Mouse (Mus musculus): Measurements from ENCODE around the gene Slc44a2. TPM values are rescaled to one million over a fixed set of nuclear protein-coding genes. Genes with fewer than 3 reads are reported as not detected.

Slc44a2 gene
- polyA plus RNA-seq, 1 experiment from 2014 or later: 60.4 TPM

DNA sequence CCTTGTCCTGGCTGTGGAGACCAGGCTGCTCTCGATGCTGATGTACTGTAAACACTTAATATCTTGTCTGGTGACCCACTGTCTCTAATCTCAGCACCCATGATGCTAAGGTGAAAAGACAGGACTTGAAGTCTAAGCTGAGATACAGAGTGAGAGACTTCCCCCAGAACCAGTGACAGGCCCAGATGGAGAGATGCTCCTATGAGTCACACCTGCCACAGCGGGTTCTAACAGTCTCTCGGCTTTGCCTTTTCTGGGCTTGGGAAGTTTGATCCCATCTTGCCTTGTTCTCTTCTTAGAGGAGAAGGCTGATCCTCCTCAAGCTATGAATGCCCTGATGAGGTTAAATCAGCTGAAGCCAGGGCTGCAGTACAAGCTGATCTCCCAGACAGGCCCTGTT lies 76.7 kb downstream of the Slc44a2 start:
- 96% methylated on average over 3 of the region's 3 CpGs for WGBS
- Histone ChIP-seq H3K4me3 (ENCODE audit: low read depth, low read length) (no peak overlapping the region), H3K4me2 (replicated peaks; ENCODE audit: low read depth, low read length) (no peak overlapping the region), H3K27me3 (ENCODE audit: control insufficient read depth, insufficient read depth, low read length) (no peaks in the 10 kb centered on the region), H3K9me3 (ENCODE audit: control insufficient read depth, low read length) (no peaks in the 10 kb centered on the region), H3K4me1 (replicated peaks; ENCODE audit: control insufficient read depth, insufficient read depth, low read length) (no peaks in the 10 kb centered on the region), H3K27ac (ENCODE audit: low read depth, low read length) (no peak overlapping the region), H3K36me3 (ENCODE audit: control insufficient read depth, insufficient read depth, low read length) (peaks cover 30% of the 10 kb centered on the region), H3K9ac (ENCODE audit: low read depth, low read length) (no peak overlapping the region)
- no peak for ATAC-seq (ENCODE audit: low FRiP score)
- no peak for DNase-seq (ENCODE audit: low spot score)

DNA sequence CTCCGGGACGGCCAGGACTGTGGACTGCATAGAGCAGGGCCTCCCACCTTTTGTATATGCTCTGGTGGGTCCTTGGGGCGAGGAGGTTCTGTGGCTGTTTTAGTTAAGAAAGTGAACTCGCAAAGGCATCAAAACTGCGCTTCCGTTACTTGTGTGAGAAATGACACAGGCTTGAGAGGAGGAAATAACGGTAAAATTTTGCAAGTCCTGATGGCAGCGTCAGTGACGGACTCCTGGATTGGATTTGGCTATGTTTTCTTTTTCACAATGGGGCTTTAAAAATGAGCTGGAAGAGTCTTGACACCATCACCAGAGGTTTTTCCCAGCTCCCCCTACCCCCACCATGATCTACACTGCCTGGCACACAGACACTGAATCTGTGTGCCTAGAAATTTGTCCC lies 80.5 kb downstream of the Slc44a2 start:
- Histone ChIP-seq H3K4me3 (ENCODE audit: low read depth, low read length) (no peak overlapping the region), H3K27me3 (ENCODE audit: control insufficient read depth, insufficient read depth, low read length) (no peaks in the 10 kb centered on the region), H3K36me3 (ENCODE audit: control insufficient read depth, insufficient read depth, low read length) (peaks cover 44% of the 10 kb centered on the region), H3K4me1 (replicated peaks; ENCODE audit: control insufficient read depth, insufficient read depth, low read length) (no peaks in the 10 kb centered on the region), H3K9ac (ENCODE audit: low read depth, low read length) (no peak overlapping the region), H3K9me3 (ENCODE audit: control insufficient read depth, low read length) (no peaks in the 10 kb centered on the region), H3K27ac (ENCODE audit: low read depth, low read length) (no peak overlapping the region), H3K4me2 (replicated peaks; ENCODE audit: low read depth, low read length) (no peak overlapping the region)
- DNase-seq (ENCODE audit: low spot score) (no peak), ATAC-seq (ENCODE audit: low FRiP score) (no peak)
- 94% methylated on average over 9 of the region's 9 CpGs for WGBS

- no peaks in the 10 kb centered on the region for H3K4me1 ChIP-seq (replicated peaks; ENCODE audit: control insufficient read depth, insufficient read depth, low read length)
- H3K9me3 ChIP-seq (ENCODE audit: control insufficient read depth, low read length): no peaks in the 10 kb centered on the region
- H3K4me2 ChIP-seq (replicated peaks; ENCODE audit: low read depth, low read length): no peak overlapping the region
- ATAC-seq (ENCODE audit: low FRiP score) (no peak), DNase-seq (ENCODE audit: low spot score) (no peak)
- H3K36me3 ChIP-seq (ENCODE audit: control insufficient read depth, insufficient read depth, low read length): peaks cover 41% of the 10 kb centered on the region
- no peak overlapping the region for H3K9ac ChIP-seq (ENCODE audit: low read depth, low read length)
- no peaks in the 10 kb centered on the region for H3K27me3 ChIP-seq (ENCODE audit: control insufficient read depth, insufficient read depth, low read length)
- H3K27ac ChIP-seq (ENCODE audit: low read depth, low read length): no peak overlapping the region
- H3K4me3 ChIP-seq (ENCODE audit: low read depth, low read length): no peak overlapping the region
- WGBS: 96% methylated on average over 11 of the region's 11 CpGs
These were observed 82.3 kb downstream of the Slc44a2 start for GRCm38 (mm10) chr9:21402764-21403253.

DNA sequence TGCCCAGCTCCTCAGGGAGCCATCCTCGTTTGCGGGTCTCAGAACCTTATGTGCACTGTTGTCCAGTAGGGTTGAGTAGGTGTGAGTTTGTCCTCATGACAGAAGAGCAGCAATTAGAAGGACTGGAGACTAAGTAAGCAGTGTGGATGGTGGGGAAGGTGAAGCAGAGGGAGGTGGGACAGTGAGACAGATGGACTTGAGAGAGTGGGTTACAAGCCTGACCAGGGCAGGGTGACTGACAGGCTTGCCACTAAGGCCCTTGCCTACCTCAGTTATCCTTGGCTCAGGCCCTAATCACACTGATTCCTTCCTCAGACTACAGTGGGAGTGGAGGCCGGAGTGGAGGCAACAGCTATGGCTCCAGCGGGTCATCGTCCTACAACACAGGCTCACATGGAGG lies 83.2 kb downstream of the Slc44a2 start:
- no peaks in the 10 kb centered on the region for H3K4me1 ChIP-seq (replicated peaks; ENCODE audit: control insufficient read depth, insufficient read depth, low read length)
- ATAC-seq (ENCODE audit: low FRiP score) (no peak), DNase-seq (ENCODE audit: low spot score) (no peak)
- WGBS: 97% methylated on average over 5 of the region's 5 CpGs
- no peak overlapping the region for H3K27ac ChIP-seq (ENCODE audit: low read depth, low read length)
- no peaks in the 10 kb centered on the region for H3K27me3 ChIP-seq (ENCODE audit: control insufficient read depth, insufficient read depth, low read length)
- H3K4me2 ChIP-seq (replicated peaks; ENCODE audit: low read depth, low read length): no peak overlapping the region
- no peaks in the 10 kb centered on the region for H3K9me3 ChIP-seq (ENCODE audit: control insufficient read depth, low read length)
- no peak overlapping the region for H3K9ac ChIP-seq (ENCODE audit: low read depth, low read length)
- H3K36me3 ChIP-seq (ENCODE audit: control insufficient read depth, insufficient read depth, low read length): peaks cover 37% of the 10 kb centered on the region
- no peak overlapping the region for H3K4me3 ChIP-seq (ENCODE audit: low read depth, low read length)

Other genes with a start within 250 kb of the Slc44a2 start
- gene Gm49373, start 247.6 kb upstream of the Slc44a2 start, polyA plus RNA-seq (2014; fragmentation: Nextera tagmentation; extraction: Ambion mirVana): 0.40 and 1.0 TPM in 2 replicates
- 46.1 and 53.2 TPM in 2 replicates for gene Fdx1l, start 247.1 kb upstream of the Slc44a2 start, polyA plus RNA-seq (2014; fragmentation: Nextera tagmentation; extraction: Ambion mirVana)
- 2.0 and 2.3 TPM in 2 replicates for gene Gm38431, start 228.7 kb upstream of the Slc44a2 start, polyA plus RNA-seq (2014; fragmentation: Nextera tagmentation; extraction: Ambion mirVana)
- gene Raver1, start 228.7 kb upstream of the Slc44a2 start, polyA plus RNA-seq (2014; fragmentation: Nextera tagmentation; extraction: Ambion mirVana): 60.2 and 60.7 TPM in 2 replicates
- 6.9 and 8.0 TPM in 2 replicates for gene Tyk2, start 189.5 kb upstream of the Slc44a2 start, polyA plus RNA-seq (2014; fragmentation: Nextera tagmentation; extraction: Ambion mirVana)
- gene Cdc37, start 170.7 kb upstream of the Slc44a2 start, polyA plus RNA-seq (2014; fragmentation: Nextera tagmentation; extraction: Ambion mirVana): 306 and 307 TPM in 2 replicates
- gene Pde4a, start 155.0 kb upstream of the Slc44a2 start, polyA plus RNA-seq (2014; fragmentation: Nextera tagmentation; extraction: Ambion mirVana): 5.2 and 5.7 TPM in 2 replicates
- 23.6 and 23.7 TPM in 2 replicates for gene Keap1, start 81.3 kb upstream of the Slc44a2 start, polyA plus RNA-seq (2014; fragmentation: Nextera tagmentation; extraction: Ambion mirVana)
- 0.59 and 0.73 TPM in 2 replicates for gene S1pr5, start 72.3 kb upstream of the Slc44a2 start, polyA plus RNA-seq (2014; fragmentation: Nextera tagmentation; extraction: Ambion mirVana)
- 45.3 and 50.6 TPM in 2 replicates for gene Atg4d, start 55.4 kb upstream of the Slc44a2 start, polyA plus RNA-seq (2014; fragmentation: Nextera tagmentation; extraction: Ambion mirVana)
- 13.5 and 15.9 TPM in 2 replicates for gene Kri1, start 32.7 kb upstream of the Slc44a2 start, polyA plus RNA-seq (2014; fragmentation: Nextera tagmentation; extraction: Ambion mirVana)
- gene Cdkn2d, start 29.3 kb upstream of the Slc44a2 start, polyA plus RNA-seq (2014; fragmentation: Nextera tagmentation; extraction: Ambion mirVana): 80.3 and 83.2 TPM in 2 replicates
- gene Ap1m2, start 8.4 kb upstream of the Slc44a2 start, polyA plus RNA-seq (2014; fragmentation: Nextera tagmentation; extraction: Ambion mirVana): 3.4 and 5.0 TPM in 2 replicates
- gene Ilf3, start 47.2 kb downstream of the Slc44a2 start, polyA plus RNA-seq (2014; fragmentation: Nextera tagmentation; extraction: Ambion mirVana): 232 and 254 TPM in 2 replicates
- gene Qtrt1, start 91.1 kb downstream of the Slc44a2 start, polyA plus RNA-seq (2014; fragmentation: Nextera tagmentation; extraction: Ambion mirVana): 47.5 and 48.9 TPM in 2 replicates
- gene Dnm2, start 104.2 kb downstream of the Slc44a2 start, polyA plus RNA-seq (2014; fragmentation: Nextera tagmentation; extraction: Ambion mirVana): 59.2 and 64.8 TPM in 2 replicates
- gene Tmed1, start 189.6 kb downstream of the Slc44a2 start, polyA plus RNA-seq (2014; fragmentation: Nextera tagmentation; extraction: Ambion mirVana): 59.1 and 66.0 TPM in 2 replicates
- gene AB124611, start 205.5 kb downstream of the Slc44a2 start, polyA plus RNA-seq (2014; fragmentation: Nextera tagmentation; extraction: Ambion mirVana): 2.6 and 5.3 TPM in 2 replicates
- gene Carm1, start 226.2 kb downstream of the Slc44a2 start, polyA plus RNA-seq (2014; fragmentation: Nextera tagmentation; extraction: Ambion mirVana): 50.1 and 59.7 TPM in 2 replicates